Mouse (Mus musculus) brain, adult 2 months (tissue): ENCODE results near the gene Lrmda.

Experiments
- DNase-seq: peaks from one replicate; pipeline ENCODE4 v3.0.0; 2011; ENCODE audit warnings: low read depth, low spot score

The Lrmda gene

GRCm38 (mm10) chr14:22845401-22845800 is 825.9 kb downstream of the Lrmda start:
- no peak for DNase-seq

GRCm38 (mm10) chr14:22847011-22847786 is 827.7 kb downstream of the Lrmda start:
- no peak for DNase-seq

GRCm38 (mm10) chr14:22849108-22849507 is 829.6 kb downstream of the Lrmda start:
- no peak for DNase-seq

GRCm38 (mm10) chr14:22860631-22861030 is 841.1 kb downstream of the Lrmda start:
- peak; percentile 84 for DNase-seq

GRCm38 (mm10) chr14:22864132-22864531 is 844.6 kb downstream of the Lrmda start:
- DNase-seq = no peak

GRCm38 (mm10) chr14:22874584-22874983 is 855.1 kb downstream of the Lrmda start:
- no peak for DNase-seq

- DNase-seq = no peak
These were observed 867.7 kb downstream of the Lrmda start for GRCm38 (mm10) chr14:22887182-22887581.

GRCm38 (mm10) chr14:22899312-22899711 is 879.8 kb downstream of the Lrmda start:
- DNase-seq = no peak

- no peak for DNase-seq
These were observed 882.6 kb downstream of the Lrmda start for GRCm38 (mm10) chr14:22902116-22902515.

GRCm38 (mm10) chr14:22902914-22903313 is 883.4 kb downstream of the Lrmda start:
- no peak for DNase-seq

- DNase-seq = peak; percentile 6
These were observed 886.5 kb downstream of the Lrmda start for GRCm38 (mm10) chr14:22905741-22906667.

GRCm38 (mm10) chr14:22906716-22907115 is 887.2 kb downstream of the Lrmda start:
- DNase-seq = peak; percentile 11

- no peak for DNase-seq
These were observed 887.7 kb downstream of the Lrmda start for GRCm38 (mm10) chr14:22907221-22907620.

- DNase-seq = no peak
These were observed 888.5 kb downstream of the Lrmda start for GRCm38 (mm10) chr14:22908006-22908405.

- DNase-seq = no peak
These were observed 896.0 kb downstream of the Lrmda start for GRCm38 (mm10) chr14:22915463-22915862.

GRCm38 (mm10) chr14:22918499-22918898 is 899.0 kb downstream of the Lrmda start:
- no peak for DNase-seq

GRCm38 (mm10) chr14:22918931-22919330 is 899.4 kb downstream of the Lrmda start:
- no peak for DNase-seq

GRCm38 (mm10) chr14:22921152-22921551 is 901.6 kb downstream of the Lrmda start:
- DNase-seq = no peak

- no peak for DNase-seq
These were observed 902.3 kb downstream of the Lrmda start for GRCm38 (mm10) chr14:22921796-22922195.

GRCm38 (mm10) chr14:22922571-22922970 is 903.1 kb downstream of the Lrmda start:
- no peak for DNase-seq

- DNase-seq = no peak
These were observed 903.7 kb downstream of the Lrmda start for GRCm38 (mm10) chr14:22923251-22923650.

- DNase-seq = no peak
These were observed 908.8 kb downstream of the Lrmda start for GRCm38 (mm10) chr14:22928263-22928662.

GRCm38 (mm10) chr14:22928683-22929082 is 909.2 kb downstream of the Lrmda start:
- DNase-seq = no peak
